Mouse (Mus musculus) hindbrain, embryonic 10.5 days (tissue): Measurements from ENCODE around the gene Pik3c2b. TPM values are rescaled to one million over a fixed set of nuclear protein-coding genes. Genes with fewer than 3 reads are reported as not detected.
A peak's percentile ranks its signal among the peaks of the same experiment; 100 is the strongest.

Experiments used
- DNase-seq: peaks from one replicate; pipeline ENCODE4 v3.0.0-alpha.2; 2017; ENCODE audit warnings: low spot score
- H3K27ac ChIP-seq: fragments of 300-500 bp; sonication (generic); 2 replicates; pipeline ENCODE4 v1.5.1; 2016; ENCODE audit warnings: mild to moderate bottlenecking, moderate library complexity
- H3K27me3 ChIP-seq: fragments of 300-500 bp; sonication (generic); 2 replicates; pipeline ENCODE4 v1.6.1; 2016; ENCODE audit warnings: mild to moderate bottlenecking; ENCODE audit not compliant: poor library complexity, insufficient read depth, severe bottlenecking
- H3K36me3 ChIP-seq: fragments of 300-500 bp; sonication (generic); 2 replicates; pipeline ENCODE4 v1.6.1; 2016; ENCODE audit warnings: mild to moderate bottlenecking, moderate library complexity
- H3K4me1 ChIP-seq: fragments of 300-500 bp; sonication (generic); replicated peaks from 2 replicates; pipeline ENCODE4 v1.6.1; 2016; ENCODE audit warnings: mild to moderate bottlenecking
- H3K4me3 ChIP-seq: fragments of 300-500 bp; sonication (generic); 2 replicates; pipeline ENCODE4 v1.5.1; 2016; ENCODE audit warnings: mild to moderate bottlenecking, moderate library complexity
- H3K9me3 ChIP-seq: fragments of 300-500 bp; sonication (generic); 2 replicates; pipeline ENCODE4 v1.6.1; 2016; ENCODE audit warnings: mild to moderate bottlenecking, moderate library complexity
- WGBS: fragments of 180-500 bp; shearing (Covaris S2); methylation state at CpG from one replicate; pipeline ENCODE4 v1.1.7; 2016; 5-methylcytosine and 5-hydroxymethylcytosine counted together
- polyA plus RNA-seq: library from polyadenylated mRNA; unstranded; fragments of >200 nt; fragmentation: Nextera tagmentation; extraction: Ambion mirVana; gene quantifications from 2 replicates; pipeline ENCODE4 v1.2.1, GENCODE M21; 2016

Pik3c2b gene
- polyA plus RNA-seq, 1 experiment from 2014 or later, result 20.8 TPM

DNA sequence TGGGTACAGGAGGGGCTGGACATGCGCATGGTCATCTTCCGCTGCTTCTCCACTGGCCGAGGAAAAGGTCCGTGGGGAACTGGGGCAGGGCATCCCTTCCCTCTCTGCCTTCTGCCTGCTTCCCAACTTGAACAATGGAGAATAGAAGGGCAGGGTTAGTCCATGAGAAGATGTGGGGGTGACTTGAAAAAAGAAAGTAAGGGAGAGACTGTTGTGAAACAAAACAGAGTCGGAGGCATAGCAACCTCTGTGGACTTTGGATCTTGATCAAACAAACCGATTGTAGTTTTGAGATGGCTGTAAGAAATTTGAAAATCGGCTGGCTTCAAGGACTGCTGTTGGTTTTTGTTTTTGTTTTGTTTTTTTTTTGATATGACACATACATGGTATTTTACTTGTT, 48.3 kb downstream of the Pik3c2b start:
- no peak for DNase-seq
- no peak overlapping the region for H3K4me3 ChIP-seq
- H3K36me3 ChIP-seq, result peaks cover 100% of the 10 kb centered on the region
- no peak overlapping the region for H3K27ac ChIP-seq
- no peaks in the 10 kb centered on the region for H3K27me3 ChIP-seq
- no peaks in the 10 kb centered on the region for H3K4me1 ChIP-seq
- H3K9me3 ChIP-seq, result no peaks in the 10 kb centered on the region
- 94% methylated on average over 7 of the region's 7 CpGs for WGBS

DNA sequence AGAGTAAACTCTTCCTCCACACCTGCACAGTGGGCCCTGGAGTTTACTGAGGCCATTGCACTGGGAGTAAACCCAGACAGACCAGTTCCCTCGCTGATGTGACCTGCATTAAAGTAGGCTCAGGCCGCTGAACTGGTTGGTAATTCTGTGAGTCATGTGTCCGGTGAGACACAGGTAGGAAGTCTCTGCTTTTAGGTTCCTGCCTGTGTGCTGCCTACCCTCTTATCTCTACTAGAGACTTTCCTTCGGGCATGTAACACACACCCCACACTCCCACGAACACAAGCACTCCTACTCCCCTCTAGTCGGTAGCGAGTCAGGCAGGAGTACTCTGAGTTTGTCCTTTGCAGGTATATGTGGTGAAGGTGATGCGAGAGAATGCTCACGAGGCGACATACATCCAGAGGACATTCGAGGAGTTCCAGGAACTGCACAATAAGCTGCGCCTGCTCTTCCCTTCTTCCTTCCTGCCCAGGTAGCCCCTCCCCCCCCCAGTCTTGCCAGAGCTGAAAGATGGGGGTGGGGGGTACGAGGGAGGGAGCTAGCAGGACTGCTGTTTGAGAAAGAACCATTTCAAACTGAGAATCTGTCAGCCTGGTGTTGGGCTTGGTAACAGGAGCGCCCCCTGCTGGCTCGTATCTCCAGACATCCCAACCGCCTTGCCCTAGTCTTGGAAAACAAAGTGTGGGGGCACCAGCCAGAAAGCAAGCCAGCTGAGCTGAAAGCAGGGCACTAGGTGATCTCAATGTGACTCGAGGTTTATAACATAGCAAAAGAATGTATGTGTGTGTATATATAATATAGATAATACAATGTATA, 55.7 kb downstream of the Pik3c2b start:
- WGBS, result 44% methylated on average over 17 of the region's 17 CpGs
- Histone ChIP-seq H3K27me3 (no peaks in the 10 kb centered on the region), H3K27ac (no peak overlapping the region), H3K4me1 (no peaks in the 10 kb centered on the region), H3K9me3 (no peaks in the 10 kb centered on the region), H3K4me3 (no peak overlapping the region), H3K36me3 (peaks cover 98% of the 10 kb centered on the region)
- DNase-seq, result peak; percentile 82

DNA sequence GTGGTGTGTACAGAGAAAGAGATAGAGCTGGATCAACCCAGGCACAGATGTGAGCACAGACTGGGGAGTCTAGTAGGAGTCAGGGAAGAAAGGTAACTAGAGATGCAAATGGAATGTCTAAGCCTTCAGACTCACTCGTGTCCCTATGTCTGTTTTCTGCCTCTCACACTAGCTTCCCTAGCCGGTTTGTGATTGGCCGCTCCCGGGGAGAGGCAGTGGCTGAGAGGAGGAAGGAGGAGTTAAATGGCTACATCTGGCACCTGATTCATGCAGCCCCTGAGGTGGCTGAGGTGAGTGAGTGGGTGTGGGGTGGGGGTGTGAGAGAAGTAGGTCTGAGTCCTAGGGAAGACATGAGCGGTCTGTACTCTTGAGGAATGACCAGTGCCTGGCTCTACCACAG, 56.6 kb downstream of the Pik3c2b start:
- Histone ChIP-seq H3K27ac (no peak overlapping the region), H3K36me3 (peaks cover 98% of the 10 kb centered on the region), H3K4me1 (0 out of 2 replicates have a peak, but pooled peaks cover 2% of the 10 kb centered on the region), H3K9me3 (no peaks in the 10 kb centered on the region), H3K4me3 (no peak overlapping the region), H3K27me3 (no peaks in the 10 kb centered on the region)
- 83% methylated on average over 5 of the region's 5 CpGs for WGBS
- DNase-seq, result no peak

GRCm38 (mm10) chr1:133103315-133103714, 57.8 kb downstream of the Pik3c2b start:
- 92% methylated on average over 7 of the region's 7 CpGs for WGBS
- peaks cover 95% of the 10 kb centered on the region for H3K36me3 ChIP-seq
- no peak for DNase-seq
- no peak overlapping the region for H3K4me3 ChIP-seq
- 0 out of 2 replicates have a peak, but pooled peaks cover 2% of the 10 kb centered on the region for H3K4me1 ChIP-seq
- H3K9me3 ChIP-seq, result no peaks in the 10 kb centered on the region
- no peak overlapping the region for H3K27ac ChIP-seq
- no peaks in the 10 kb centered on the region for H3K27me3 ChIP-seq

DNA sequence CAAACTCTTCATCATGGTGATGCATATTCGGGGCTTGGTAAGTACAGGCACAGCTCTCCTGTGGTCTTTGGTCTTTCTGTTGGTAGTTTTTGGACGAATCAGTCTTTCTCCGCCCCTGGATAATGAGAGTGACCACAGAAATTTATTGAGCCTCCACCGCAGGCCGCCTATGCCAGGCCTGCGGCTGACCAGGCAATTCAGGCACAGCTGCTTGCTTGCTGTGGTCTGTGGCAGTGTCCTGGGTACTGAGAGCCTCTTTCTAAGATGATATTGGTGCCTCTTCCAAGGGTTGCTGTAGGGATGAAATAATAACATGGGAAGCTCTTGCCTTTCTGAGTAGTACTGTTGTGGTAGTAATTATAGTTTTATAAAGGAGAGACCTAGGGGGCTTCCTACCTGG, 58.4 kb downstream of the Pik3c2b start:
- no peak overlapping the region for H3K27ac ChIP-seq
- peaks cover 95% of the 10 kb centered on the region for H3K36me3 ChIP-seq
- WGBS, result 96% methylated on average over 6 of the region's 6 CpGs
- H3K27me3 ChIP-seq, result no peaks in the 10 kb centered on the region
- H3K4me3 ChIP-seq, result no peak overlapping the region
- DNase-seq, result no peak
- H3K4me1 ChIP-seq, result 0 out of 2 replicates have a peak, but pooled peaks cover 2% of the 10 kb centered on the region
- no peaks in the 10 kb centered on the region for H3K9me3 ChIP-seq

- no peaks in the 10 kb centered on the region for H3K4me1 ChIP-seq
- peaks cover 23% of the 10 kb centered on the region for H3K36me3 ChIP-seq
- 0 out of 2 replicates have a peak, but pooled peaks cover 4% of the 10 kb centered on the region for H3K9me3 ChIP-seq
- no peak overlapping the region for H3K4me3 ChIP-seq
- H3K27me3 ChIP-seq, result no peaks in the 10 kb centered on the region
- no peak overlapping the region for H3K27ac ChIP-seq
- no peak for DNase-seq
- 94% methylated on average over 4 of the region's 4 CpGs for WGBS
Observed at GRCm38 (mm10) chr1:133116108-133116507, 70.6 kb downstream of the Pik3c2b start.

DNA sequence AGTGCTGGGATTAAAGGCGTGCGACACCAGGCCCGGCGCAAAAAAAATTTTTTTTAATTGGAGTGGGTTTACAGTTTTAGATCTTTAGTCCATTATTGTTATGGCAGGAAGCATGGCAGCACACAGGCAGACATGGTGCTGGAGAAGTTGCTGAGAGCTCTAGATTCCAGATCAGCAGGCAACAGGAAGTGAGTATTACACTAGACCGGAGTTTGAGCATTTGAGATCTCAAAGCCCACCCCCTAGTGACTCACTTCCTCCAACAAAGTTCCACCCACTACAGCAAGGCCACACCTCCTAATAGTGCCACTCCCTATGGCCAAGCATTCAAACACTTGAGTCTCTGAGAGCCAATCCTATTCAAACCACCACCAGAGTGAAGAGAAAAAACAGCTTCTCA, 72.7 kb downstream of the Pik3c2b start:
- Histone ChIP-seq H3K4me3 (no peak overlapping the region), H3K36me3 (peaks cover 15% of the 10 kb centered on the region), H3K9me3 (0 out of 2 replicates have a peak, but pooled peaks cover 4% of the 10 kb centered on the region), H3K27ac (no peak overlapping the region), H3K4me1 (no peaks in the 10 kb centered on the region), H3K27me3 (no peaks in the 10 kb centered on the region)
- WGBS, result 94% methylated on average over 5 of the region's 5 CpGs
- no peak for DNase-seq

- Histone ChIP-seq H3K4me1 (no peaks in the 10 kb centered on the region), H3K4me3 (no peak overlapping the region), H3K27me3 (no peaks in the 10 kb centered on the region), H3K27ac (no peak overlapping the region), H3K36me3 (peaks cover 10% of the 10 kb centered on the region; the same call in 1 of the 2 replicates), H3K9me3 (0 out of 2 replicates have a peak, but pooled peaks cover 4% of the 10 kb centered on the region)
- WGBS, result 87% methylated on average over 3 of the region's 3 CpGs
- DNase-seq, result no peak
Observed at GRCm38 (mm10) chr1:133118844-133119243, 73.4 kb downstream of the Pik3c2b start.

DNA sequence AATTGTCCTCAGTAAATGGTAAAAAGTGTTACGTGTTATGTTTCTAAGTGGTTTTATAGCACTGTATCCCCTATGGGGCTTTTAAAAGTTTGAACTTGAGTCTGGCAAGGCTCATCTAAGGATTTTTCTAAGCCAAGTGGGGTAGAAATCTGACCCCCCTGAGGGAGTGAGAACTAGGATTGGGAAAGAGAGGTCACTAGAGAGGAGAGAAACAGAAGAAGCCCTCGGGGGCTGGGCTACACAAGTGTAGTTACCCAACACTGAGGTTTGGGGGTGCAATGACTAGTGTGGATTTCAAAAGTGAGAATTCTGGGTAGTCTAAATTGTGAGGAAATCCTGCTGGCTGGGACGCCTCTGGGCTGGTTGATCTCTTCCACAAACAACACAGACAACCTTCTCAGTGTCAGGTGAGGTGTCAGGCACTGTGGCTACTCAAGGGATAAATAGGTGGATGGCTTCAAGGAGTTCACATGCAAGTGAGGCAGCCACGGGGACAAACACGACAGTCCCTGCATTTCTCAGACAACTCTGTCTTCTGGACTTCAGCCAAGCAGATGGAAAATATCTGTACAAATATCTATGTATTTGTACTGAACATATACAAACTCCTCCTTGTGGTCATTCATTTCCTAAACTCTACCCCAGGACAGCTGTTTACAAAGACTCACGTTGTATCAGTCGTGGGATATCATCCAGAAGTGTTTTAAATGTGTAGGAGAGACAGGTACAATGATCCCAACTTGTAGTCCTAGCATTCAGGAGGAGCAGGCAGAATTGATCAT, 74.7 kb downstream of the Pik3c2b start:
- Histone ChIP-seq H3K4me3 (no peak overlapping the region), H3K27ac (no peak overlapping the region), H3K4me1 (no peaks in the 10 kb centered on the region), H3K27me3 (no peaks in the 10 kb centered on the region), H3K36me3 (0 out of 2 replicates have a peak, but pooled peaks cover under 1% of the 10 kb centered on the region), H3K9me3 (no peaks in the 10 kb centered on the region)
- DNase-seq, result no peak
- 75% methylated on average over 7 of the region's 7 CpGs for WGBS

GRCm38 (mm10) chr1:133121246-133121645, 75.8 kb downstream of the Pik3c2b start:
- H3K9me3 ChIP-seq, result no peaks in the 10 kb centered on the region
- H3K4me3 ChIP-seq, result no peak overlapping the region
- no peaks in the 10 kb centered on the region; the same call in 1 of the 2 replicates for H3K4me1 ChIP-seq
- WGBS, result 76% methylated on average over 6 of the region's 6 CpGs
- no peaks in the 10 kb centered on the region for H3K27me3 ChIP-seq
- no peaks in the 10 kb centered on the region for H3K36me3 ChIP-seq
- H3K27ac ChIP-seq, result no peak overlapping the region
- no peak for DNase-seq

GRCm38 (mm10) chr1:133124137-133124536, 78.7 kb downstream of the Pik3c2b start:
- H3K27ac ChIP-seq, result no peak overlapping the region
- WGBS, result 82% methylated on average over 6 of the region's 6 CpGs
- no peaks in the 10 kb centered on the region for H3K9me3 ChIP-seq
- no peak overlapping the region for H3K4me3 ChIP-seq
- no peaks in the 10 kb centered on the region for H3K36me3 ChIP-seq
- DNase-seq, result no peak
- H3K4me1 ChIP-seq, result peaks cover 4% of the 10 kb centered on the region
- no peaks in the 10 kb centered on the region for H3K27me3 ChIP-seq

DNA sequence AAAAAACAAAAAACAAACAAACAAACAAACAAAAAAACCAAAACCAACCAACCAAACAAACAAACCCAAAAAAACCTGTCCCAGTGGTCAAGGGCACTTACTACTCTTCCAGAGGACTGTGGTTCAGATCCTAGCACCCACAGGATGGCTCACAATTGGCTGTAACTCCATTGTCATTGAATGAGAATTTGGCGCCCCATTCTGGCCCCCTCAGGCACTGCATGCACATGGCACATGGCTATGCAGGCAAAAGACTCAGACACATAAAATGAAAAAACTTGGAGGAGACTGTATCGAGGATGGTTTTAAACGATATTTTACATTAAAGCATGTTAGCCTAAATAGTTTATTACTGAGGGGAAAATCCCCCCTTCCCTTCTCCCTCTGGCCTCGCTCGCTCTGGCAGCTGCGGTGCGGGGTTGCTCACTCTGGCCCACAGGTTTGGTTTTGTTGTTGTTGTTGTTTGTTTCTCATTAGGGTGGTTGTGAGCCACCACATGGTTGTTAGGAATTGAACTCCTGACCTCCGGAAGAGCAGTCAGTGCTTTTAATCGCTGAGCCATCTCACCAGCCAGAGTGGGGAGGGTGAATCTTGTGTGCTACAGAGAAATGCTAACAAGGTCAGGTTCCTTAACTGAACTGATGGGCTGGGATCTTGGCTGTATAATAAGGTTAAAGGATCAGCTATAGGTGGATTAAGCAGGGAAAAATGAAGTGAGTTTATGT, 80.3 kb downstream of the Pik3c2b start:
- Histone ChIP-seq H3K9me3 (no peaks in the 10 kb centered on the region), H3K4me1 (peaks cover 21% of the 10 kb centered on the region), H3K27ac (no peak overlapping the region), H3K4me3 (no peak overlapping the region), H3K27me3 (no peaks in the 10 kb centered on the region), H3K36me3 (no peaks in the 10 kb centered on the region)
- DNase-seq, result no peak
- 88% methylated on average over 9 of the region's 9 CpGs for WGBS
